Comparison of ENCODE assay signal across 8 mouse cellular contexts in genomic region chr19:5804371-5804899, GRCm38 (mm10). TPM values are rescaled to one million over a fixed set of nuclear protein-coding genes. Genes with fewer than 3 reads are reported as not detected.
DNase-seq lines count a peak whose midpoint lies in the region; ATAC-seq and TF ChIP-seq lines count a peak whose summit lies in the region.

No protein-coding gene starts in this region.

- no peak for ATAC-seq in intestine, embryonic 14.5 days (replicated peaks; ENCODE audit: low FRiP score, low TSS enrichment, low read depth)
- ATAC-seq in monocyte, adult 5-6 weeks (replicated peaks; ENCODE audit: insufficient number of reproducible peaks, low FRiP score, low TSS enrichment, poor library complexity, severe bottlenecking) = no peak

- peak overlapping the region; percentile 86; the same call in 1 of the 2 replicates for H3K27ac ChIP-seq in ES-E14 (ENCODE audit: insufficient read depth, low read depth, low read length, poor library complexity, severe bottlenecking)
- H3K27ac ChIP-seq in embryonic facial prominence, embryonic 10.5 days (replicated peaks) = peak overlapping the region; percentile 98
- H3K27ac ChIP-seq in intestine, embryonic 14.5 days (ENCODE audit: low read depth) = peak overlapping the region; percentile 98

- H3K4me2 ChIP-seq in intestine, embryonic 14.5 days (ENCODE audit: low read length) = peak overlapping the region; percentile 99

- no peaks in the 10 kb centered on the region for H3K27me3 ChIP-seq in embryonic facial prominence, embryonic 10.5 days (replicated peaks; ENCODE audit: low read depth, poor library complexity, severe bottlenecking)
- H3K27me3 ChIP-seq in intestine, embryonic 14.5 days (replicated peaks; ENCODE audit: control insufficient read depth, insufficient read depth, low read length) = no peaks in the 10 kb centered on the region

- peak; percentile 57 for DNase-seq in layer of hippocampus, adult 11-12 months (ENCODE audit: low spot score)
- DNase-seq in layer of hippocampus, postnatal 10 days (ENCODE audit: low spot score in 2 of 2) = no peak
- no peak for DNase-seq in ES-E14 (ENCODE audit: low read depth, low spot score)
- peak; percentile 39 for DNase-seq in embryonic facial prominence, embryonic 10.5 days (ENCODE audit: low spot score)
- DNase-seq in intestine, embryonic 14.5 days (ENCODE audit: low spot score) = peak; percentile 63
- peak; percentile 38 for DNase-seq in neural tube, embryonic 10.5 days (ENCODE audit: extremely low spot score, low spot score)
- no peak for DNase-seq in adrenal gland, postnatal 36 days

- peaks cover 9 to 20% of the 10 kb centered on the region in 2 experiments for H3K4me1 ChIP-seq in ES-E14 (ENCODE audit: control insufficient read depth in 2 of 2, insufficient read depth in 2 of 2, low read length in 2 of 2, poor library complexity in 1 of 2)
- peaks cover 65% of the 10 kb centered on the region for H3K4me1 ChIP-seq in embryonic facial prominence, embryonic 10.5 days
- peaks cover 42% of the 10 kb centered on the region for H3K4me1 ChIP-seq in intestine, embryonic 14.5 days (replicated peaks; ENCODE audit: control insufficient read depth, insufficient read depth, low read length)

- no peaks in the 10 kb centered on the region for H3K9me3 ChIP-seq in ES-E14 (ENCODE audit: control insufficient read depth, insufficient read depth, low read depth, low read length)
- H3K9me3 ChIP-seq in embryonic facial prominence, embryonic 10.5 days = no peaks in the 10 kb centered on the region
- no peaks in the 10 kb centered on the region for H3K9me3 ChIP-seq in intestine, embryonic 14.5 days (ENCODE audit: control insufficient read depth, low read length)

- H3K4me3 ChIP-seq in ES-E14 (ENCODE audit: insufficient read depth in 1 of 2, low read depth in 1 of 2, low read length in 2 of 2, poor library complexity in 1 of 2, severe bottlenecking in 1 of 2) = peak overlapping the region in 1 of 2 experiments; percentile 56; a peak in 1 of 4 replicates
- peak overlapping the region; percentile 69 for H3K4me3 ChIP-seq in embryonic facial prominence, embryonic 10.5 days
- H3K4me3 ChIP-seq in intestine, embryonic 14.5 days (ENCODE audit: low read depth, low read length) = no peak overlapping the region

- in situ Hi-C loops in ES-E14 (cut with MboI; ENCODE audit: low sequenced_read_pairs in 2 of 2, unreplicated experiment in 2 of 2) = no loop called here

- H3K9ac ChIP-seq in ES-E14 (ENCODE audit: insufficient read depth, low read depth, low read length, poor library complexity, severe bottlenecking) = peak overlapping the region; percentile 71; the same call in 1 of the 2 replicates
- peak overlapping the region; percentile 96 for H3K9ac ChIP-seq in intestine, embryonic 14.5 days (ENCODE audit: low read length)

- peaks cover 19% of the 10 kb centered on the region for H3K36me3 ChIP-seq in ES-E14 (ENCODE audit: control insufficient read depth, insufficient read depth, low read length, poor library complexity, severe bottlenecking)
- H3K36me3 ChIP-seq in embryonic facial prominence, embryonic 10.5 days (replicated peaks) = peaks cover 15% of the 10 kb centered on the region
- H3K36me3 ChIP-seq in intestine, embryonic 14.5 days (ENCODE audit: control insufficient read depth, insufficient read depth, low read length) = no peaks in the 10 kb centered on the region

- whole genome bisulfite sequencing in embryonic facial prominence, embryonic 10.5 days = 27% methylated on average over 8 of the region's 8 CpGs
- WGBS in intestine, embryonic 14.5 days = 28% methylated on average over 8 of the region's 8 CpGs

TF ChIP-seq in ES-E14, 5 proteins besides CTCF, POLR2A, EP300 and RAD21:
- no peak for TF ChIP-seq ZC3H11A (IDR thresholded peaks at IDR 0.05; ENCODE audit: borderline replicate concordance, low read depth, low read length)
- TF ChIP-seq HCFC1 (IDR thresholded peaks at IDR 0.05; ENCODE audit: borderline replicate concordance, insufficient read depth, low read length) = no peak
- no peak for TF ChIP-seq ZNF384 (IDR thresholded peaks at IDR 0.05; ENCODE audit: low read depth, low read length)
- TF ChIP-seq CHD2 (IDR thresholded peaks at IDR 0.05; ENCODE audit: low read depth, low read length) = no peak
- TF ChIP-seq MAFK (IDR thresholded peaks at IDR 0.05; ENCODE audit: insufficient read depth, low read depth, low read length) = no peak
TF ChIP-seq in ES-E14: peak in this region for 0.

RNA-seq across cellular contexts. Expression of gene Scyl1, which starts 33.2 kb away (rescaled TPM):
- total RNA-seq in layer of hippocampus, postnatal 10 days (2021) = 10 to 100 TPM; 67.3 to 72.8 TPM
- total RNA-seq in ES-E14 (2012; rRNA removed) = 55.6 and 80.8 TPM in 2 replicates
- 72.0 and 74.9 TPM in 2 replicates for polyA plus RNA-seq in embryonic facial prominence, embryonic 10.5 days (2016; fragmentation: Nextera tagmentation; extraction: Ambion mirVana)
- polyA plus RNA-seq in intestine, embryonic 14.5 days (2014; fragmentation: Nextera tagmentation; extraction: Ambion mirVana) = 68.8 and 69.2 TPM in 2 replicates
- total RNA-seq in monocyte, adult 5-6 weeks (2017) = 37.3 to 55.9 TPM (median 44.9 TPM) in 3 replicates
- 100 to 1,000 TPM; 103 to 107 TPM for total RNA-seq in adrenal gland, postnatal 36 days (2021)

Comparison
In these comparisons a context has a peak if more than half of its experiments do, and no peak if none do; other contexts are left out.
1. DNase-seq: peak in layer of hippocampus, adult 11-12 months (single experiment), embryonic facial prominence, embryonic 10.5 days (single experiment), intestine, embryonic 14.5 days (single experiment) and neural tube, embryonic 10.5 days (single experiment); none in layer of hippocampus, postnatal 10 days (0 of 2), ES-E14 (single experiment) and adrenal gland, postnatal 36 days (0 of 2).
2. Peak in every context shown above with its lines, with median percentiles within 50 percentile points of each other: H3K27ac ChIP-seq.